Mouse (Mus musculus) embryonic facial prominence, embryonic 14.5 days (tissue): ENCODE data around the gene Myh14. TPM values are rescaled to one million over a fixed set of nuclear protein-coding genes. Genes with fewer than 3 reads are reported as not detected.
A peak's percentile ranks its signal among the peaks of the same experiment; 100 is the strongest.

Experiments
- ATAC-seq: fragments of 200-750 bp; cut with Nextera tagmentation; 2 replicates; pipeline ENCODE4 v1.8.0; 2017; ENCODE audit warnings: low read depth, moderate number of reproducible peaks, moderate TSS enrichment
- DNase-seq: peaks from one replicate; pipeline ENCODE4 v3.0.0-alpha.2; 2015; ENCODE audit warnings: low spot score
- H3K27ac ChIP-seq: fragments of 300-500 bp; sonication (generic); replicated peaks from 2 replicates; pipeline ENCODE4 v1.5.1; 2014; ENCODE audit warnings: low read depth, mild to moderate bottlenecking, low read length, moderate library complexity
- H3K27me3 ChIP-seq: fragments of 300-500 bp; sonication (generic); replicated peaks from 2 replicates; pipeline ENCODE4 v1.6.1; 2014; ENCODE audit warnings: low read length; ENCODE audit not compliant: control insufficient read depth, insufficient read depth
- H3K36me3 ChIP-seq: fragments of 300-500 bp; sonication (generic); 2 replicates; pipeline ENCODE4 v1.6.1; 2014; ENCODE audit warnings: low read length, mixed read lengths; ENCODE audit not compliant: control insufficient read depth, insufficient read depth
- H3K4me1 ChIP-seq: fragments of 300-500 bp; sonication (generic); 2 replicates; pipeline ENCODE4 v1.6.1; 2014; ENCODE audit warnings: antibody characterized with exemption, low read length; ENCODE audit not compliant: control insufficient read depth, insufficient read depth
- H3K4me2 ChIP-seq: fragments of 300-500 bp; sonication (generic); 2 replicates; pipeline ENCODE4 v1.6.1; 2014; ENCODE audit warnings: low read depth, mild to moderate bottlenecking, low read length, moderate library complexity, mixed read lengths
- H3K4me3 ChIP-seq: fragments of 300-500 bp; sonication (generic); 2 replicates; pipeline ENCODE4 v1.5.1; 2014; ENCODE audit warnings: low read depth, mild to moderate bottlenecking, low read length
- H3K9ac ChIP-seq: fragments of 300-500 bp; sonication (generic); 2 replicates; pipeline ENCODE4 v1.6.1; 2014; ENCODE audit warnings: low read depth, mild to moderate bottlenecking, low read length, moderate library complexity, mixed read lengths
- H3K9me3 ChIP-seq: fragments of 300-500 bp; sonication (generic); 2 replicates; pipeline ENCODE4 v1.6.1; 2016; ENCODE audit warnings: low read length; ENCODE audit not compliant: control insufficient read depth
- WGBS: fragments of 180-500 bp; shearing (Covaris S2); extraction: QIAGEN DNeasy Blood & Tissue Kit; methylation state at CpG from one replicate; pipeline ENCODE4 v1.1.7; 2014; 5-methylcytosine and 5-hydroxymethylcytosine counted together
- polyA plus RNA-seq: library from polyadenylated mRNA; unstranded; fragments of >200 nt; fragmentation: Nextera tagmentation; extraction: Ambion mirVana; gene quantifications from 2 replicates; pipeline ENCODE4 v1.2.1, GENCODE M21; 2014

Gene Myh14
- polyA plus RNA-seq, 1 experiment from 2014 or later, result 13.8 TPM

DNA sequence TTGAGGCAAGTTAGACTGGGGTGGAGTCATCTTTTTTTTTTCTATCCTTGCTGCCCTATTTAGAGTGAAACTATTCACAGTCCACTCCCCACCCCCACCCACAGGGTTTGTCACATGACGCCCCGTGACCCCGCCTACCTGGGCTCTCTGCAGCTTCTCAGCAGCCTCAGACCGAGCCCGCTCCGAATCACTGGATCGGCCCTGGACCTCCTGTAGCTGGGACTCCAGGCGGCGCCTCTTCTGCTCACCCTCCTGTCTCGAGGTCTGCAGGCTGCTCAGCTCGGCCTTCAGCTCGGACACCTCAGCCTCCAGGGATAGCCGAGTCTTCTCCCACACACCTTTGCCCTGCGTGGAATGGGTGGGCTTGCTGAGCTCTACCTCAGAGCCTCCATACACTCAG lies 45.8 kb downstream of the Myh14 start:
- Histone ChIP-seq H3K9ac (no peak overlapping the region), H3K27ac (no peak overlapping the region), H3K9me3 (no peaks in the 10 kb centered on the region), H3K4me1 (no peaks in the 10 kb centered on the region), H3K27me3 (no peaks in the 10 kb centered on the region), H3K4me3 (no peak overlapping the region), H3K36me3 (no peaks in the 10 kb centered on the region), H3K4me2 (no peak overlapping the region)
- DNase-seq (no peak), ATAC-seq (no peak)
- 67% methylated on average over 14 of the region's 14 CpGs for WGBS

DNA sequence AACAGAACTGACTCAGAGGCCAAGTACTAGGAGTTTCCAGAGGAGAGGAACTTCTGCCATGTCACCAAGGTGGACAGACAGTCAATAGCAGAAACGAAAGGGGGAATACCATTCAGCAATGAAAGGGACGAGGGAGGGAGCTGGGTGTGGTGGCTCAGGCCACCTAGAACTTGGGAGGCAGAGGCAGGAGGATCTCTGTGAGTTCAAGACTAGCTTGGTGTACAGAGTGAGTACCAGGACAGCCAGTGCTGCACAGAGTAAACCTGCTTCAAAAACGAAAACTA lies 46.2 kb downstream of the Myh14 start:
- 73% methylated on average over 3 of the region's 3 CpGs for WGBS

DNA sequence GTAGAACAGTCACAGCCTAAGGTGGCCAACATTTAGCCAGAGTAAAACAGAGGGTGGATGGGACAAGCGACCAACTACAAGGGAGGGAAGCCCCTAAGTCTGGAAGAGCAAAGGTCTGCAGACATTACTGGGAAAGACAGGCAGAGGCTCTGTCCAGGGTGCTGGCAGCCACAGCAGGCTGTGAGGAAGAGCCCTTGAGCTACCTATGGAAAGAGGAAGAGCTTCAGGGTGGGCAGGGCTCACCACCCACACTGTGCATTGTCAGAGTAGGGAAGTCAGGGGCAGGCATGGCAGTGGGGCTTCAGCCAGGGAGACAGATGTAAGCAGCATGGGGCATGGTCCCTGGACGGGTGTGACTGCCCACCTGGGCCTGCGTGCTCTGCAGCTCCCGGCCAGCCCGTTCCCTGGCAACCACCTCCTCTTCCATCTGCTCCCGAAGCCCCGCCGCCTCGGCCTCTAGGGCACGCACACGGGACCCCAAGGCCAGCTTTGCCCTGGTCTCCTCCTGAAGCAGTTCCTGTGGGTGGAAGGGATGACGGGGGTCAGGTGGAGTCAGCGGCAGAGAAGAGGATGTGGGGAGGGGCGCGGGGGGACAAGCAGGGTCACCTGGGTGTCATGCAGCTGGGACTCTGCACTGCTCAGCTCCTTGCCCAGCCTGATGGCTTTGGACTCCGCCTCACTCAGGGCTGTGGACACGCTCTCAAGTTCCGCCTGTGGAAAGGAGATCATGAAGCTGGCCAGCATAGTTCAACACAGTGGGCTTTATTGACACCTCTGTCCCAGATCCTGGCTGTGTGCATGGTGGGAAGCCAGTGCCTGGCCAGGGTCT lies 46.7 kb downstream of the Myh14 start:
- DNase-seq, result no peak
- Histone ChIP-seq H3K9ac (no peak overlapping the region), H3K9me3 (no peaks in the 10 kb centered on the region), H3K4me1 (no peaks in the 10 kb centered on the region), H3K4me3 (no peak overlapping the region), H3K27me3 (no peaks in the 10 kb centered on the region), H3K36me3 (no peaks in the 10 kb centered on the region), H3K27ac (no peak overlapping the region), H3K4me2 (no peak overlapping the region)
- WGBS, result 56% methylated on average over 11 of the region's 18 CpGs
- no peak for ATAC-seq

More for the DNA sequence above, 46.2 kb downstream of the Myh14 start:
- Histone ChIP-seq H3K4me2 (no peak overlapping the region), H3K9ac (no peak overlapping the region), H3K4me1 (no peaks in the 10 kb centered on the region), H3K9me3 (no peaks in the 10 kb centered on the region), H3K36me3 (no peaks in the 10 kb centered on the region), H3K4me3 (no peak overlapping the region), H3K27me3 (no peaks in the 10 kb centered on the region), H3K27ac (no peak overlapping the region)
- ATAC-seq (no peak), DNase-seq (no peak)

DNA sequence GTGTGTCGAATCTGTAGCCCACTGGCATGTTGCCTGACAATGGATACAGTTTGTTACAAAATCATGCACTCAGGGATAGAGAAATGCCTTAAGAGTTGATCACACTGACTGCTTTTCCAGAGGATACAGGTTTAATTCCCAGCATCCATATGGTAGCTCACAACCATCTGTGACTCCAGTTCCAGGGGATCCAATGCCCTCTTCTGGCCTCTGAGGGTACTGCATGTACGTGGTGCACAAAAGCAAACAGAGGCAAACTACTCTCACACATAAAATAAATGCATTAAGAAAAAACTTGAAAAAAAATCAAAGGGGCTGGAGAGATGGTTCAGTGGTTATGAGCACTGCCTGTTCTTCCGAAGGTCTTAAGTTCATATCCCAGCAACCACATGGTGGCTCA lies 53.6 kb downstream of the Myh14 start:
- no peaks in the 10 kb centered on the region for H3K9me3 ChIP-seq
- WGBS, result 83% methylated on average over 3 of the region's 3 CpGs
- H3K4me1 ChIP-seq, result no peaks in the 10 kb centered on the region
- no peak for DNase-seq
- H3K36me3 ChIP-seq, result no peaks in the 10 kb centered on the region
- H3K9ac ChIP-seq, result no peak overlapping the region
- no peak overlapping the region for H3K4me3 ChIP-seq
- peaks cover 7% of the 10 kb centered on the region; the same call in 1 of the 2 replicates for H3K27me3 ChIP-seq
- H3K4me2 ChIP-seq, result no peak overlapping the region
- H3K27ac ChIP-seq, result no peak overlapping the region
- no peak for ATAC-seq

GRCm38 (mm10) chr7:44615987-44616386 lies 54.7 kb downstream of the Myh14 start:
- WGBS, result 77% methylated on average over 14 of the region's 14 CpGs
- Histone ChIP-seq H3K4me1 (no peaks in the 10 kb centered on the region), H3K27ac (no peak overlapping the region), H3K4me3 (no peak overlapping the region), H3K9ac (no peak overlapping the region), H3K9me3 (no peaks in the 10 kb centered on the region), H3K36me3 (no peaks in the 10 kb centered on the region), H3K27me3 (peaks cover 7% of the 10 kb centered on the region; the same call in 1 of the 2 replicates), H3K4me2 (no peak overlapping the region)
- ATAC-seq, result no peak
- no peak for DNase-seq

GRCm38 (mm10) chr7:44615309-44615708 lies 55.3 kb downstream of the Myh14 start:
- Histone ChIP-seq H3K36me3 (no peaks in the 10 kb centered on the region), H3K4me3 (no peak overlapping the region), H3K4me2 (no peak overlapping the region), H3K9ac (no peak overlapping the region), H3K27ac (no peak overlapping the region), H3K27me3 (peaks cover 7% of the 10 kb centered on the region; the same call in 1 of the 2 replicates), H3K4me1 (no peaks in the 10 kb centered on the region), H3K9me3 (no peaks in the 10 kb centered on the region)
- WGBS, result 12% methylated on average over 8 of the region's 10 CpGs
- DNase-seq (no peak), ATAC-seq (no peak)

DNA sequence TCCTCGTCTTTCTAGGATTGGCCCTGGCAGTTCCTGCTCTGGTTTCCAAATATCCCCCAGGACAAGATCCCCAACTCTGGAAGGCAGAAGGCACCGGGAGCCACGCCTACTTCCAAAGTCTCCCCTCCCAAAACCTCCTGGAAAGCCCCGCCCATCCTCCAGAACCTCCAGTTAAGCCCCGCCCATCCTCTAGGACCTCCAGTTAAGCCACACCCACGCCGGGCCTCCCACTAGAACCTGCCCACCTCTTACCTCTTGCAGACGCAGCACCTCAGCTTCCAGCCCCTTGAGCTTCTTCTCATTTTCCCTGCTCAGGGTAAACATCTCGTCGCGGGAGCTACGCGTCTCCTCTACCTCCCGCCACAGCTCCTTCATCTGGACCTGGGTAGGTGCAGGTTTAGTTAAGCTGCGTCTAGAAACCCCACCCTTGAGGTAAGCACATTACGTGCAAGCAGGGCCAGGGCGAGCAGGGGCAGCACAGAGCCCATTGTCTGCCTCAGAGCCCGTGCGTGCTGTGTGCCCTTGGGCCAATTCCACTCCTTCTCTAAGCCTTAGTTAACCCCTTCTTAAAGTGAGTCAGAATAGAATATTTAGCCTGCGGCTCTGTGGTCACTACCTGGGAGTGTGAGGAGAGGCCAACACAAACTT lies 56.5 kb downstream of the Myh14 start:
- no peaks in the 10 kb centered on the region for H3K36me3 ChIP-seq

GRCm38 (mm10) chr7:44612192-44612591 lies 58.5 kb downstream of the Myh14 start:
- Histone ChIP-seq H3K4me1 (no peaks in the 10 kb centered on the region), H3K4me2 (no peak overlapping the region), H3K27ac (no peak overlapping the region), H3K9ac (no peak overlapping the region), H3K36me3 (no peaks in the 10 kb centered on the region), H3K9me3 (no peaks in the 10 kb centered on the region), H3K27me3 (peaks cover 7% of the 10 kb centered on the region; the same call in 1 of the 2 replicates), H3K4me3 (no peak overlapping the region)
- WGBS, result 77% methylated on average over 7 of the region's 7 CpGs
- DNase-seq, result no peak
- ATAC-seq, result no peak

More for the DNA sequence above, 56.5 kb downstream of the Myh14 start:
- Histone ChIP-seq H3K9ac (no peak overlapping the region), H3K27me3 (peaks cover 7% of the 10 kb centered on the region; the same call in 1 of the 2 replicates), H3K9me3 (no peaks in the 10 kb centered on the region), H3K4me2 (no peak overlapping the region), H3K27ac (no peak overlapping the region), H3K4me1 (no peaks in the 10 kb centered on the region), H3K4me3 (no peak overlapping the region)
- ATAC-seq (no peak), DNase-seq (peak; percentile 35)
- WGBS, result 5% methylated on average over 20 of the region's 20 CpGs
